Mouse (Mus musculus): Measurements from ENCODE around the gene Vmn1r22. TPM values are rescaled to one million over a fixed set of nuclear protein-coding genes. Genes with fewer than 3 reads are reported as not detected.
A peak's percentile ranks its signal among the peaks of the same experiment; 100 is the strongest.
"Not testable (repeated sequence)": the region's sequence is repeated elsewhere in the genome, so short reads cannot be mapped to it uniquely, and the experiment has no call there.

Vmn1r22 gene
- not detected for total RNA-seq (2021)
- long read RNA-seq, experiment 1: 0 reads
- long read RNA-seq, experiment 2: 0 reads

GRCm38 (mm10) chr6:57907928-57908327, at the start of gene Vmn1r22:
Vmn1r22 (minus strand) TSS chr6:57908028.
- DNase-seq: no peak

GRCm38 (mm10) chr6:57926738-57927137, 18.9 kb upstream of the Vmn1r22 start, which contains the start of gene Vmn1r23:
Vmn1r23 (minus strand) TSS chr6:57926838.
- no peak for DNase-seq

- DNase-seq: peak; percentile 18
Observed at GRCm38 (mm10) chr6:57859043-57860042, 48.5 kb downstream of the Vmn1r22 start.

- not testable (repeated sequence) for DNase-seq
Observed at GRCm38 (mm10) chr6:57851177-57851576, 56.7 kb downstream of the Vmn1r22 start.

GRCm38 (mm10) chr6:57850286-57850685, 57.5 kb downstream of the Vmn1r22 start, which contains the start of gene Vmn1r21:
Vmn1r21 (minus strand) TSS chr6:57850343.
- DNase-seq: no peak

Other genes starting within 250 kb of the Vmn1r22 start
- 10 to 100 TPM; 19.4 to 24.0 TPM for gene Pyurf, start 215.9 kb downstream of the Vmn1r22 start, total RNA-seq (2021)
- gene Lancl2, start 205.5 kb downstream of the Vmn1r22 start, total RNA-seq (2021): 10 to 100 TPM; 20.2 to 22.2 TPM
- gene Vopp1, start 82.9 kb downstream of the Vmn1r22 start, total RNA-seq (2021): 10 to 100 TPM; 16.7 to 23.0 TPM
- gene Vmn1r21, start 57.7 kb downstream of the Vmn1r22 start, total RNA-seq (2021): not detected
- not detected for gene Vmn1r23, start 18.8 kb upstream of the Vmn1r22 start, total RNA-seq (2021)
- not detected for gene Vmn1r24, start 53.5 kb upstream of the Vmn1r22 start, total RNA-seq (2021)
- gene Vmn1r25, start 72.8 kb upstream of the Vmn1r22 start, total RNA-seq (2021): not detected
- gene Vmn1r26, start 107.1 kb upstream of the Vmn1r22 start, total RNA-seq (2021): not detected